Mouse (Mus musculus) heart, postnatal 4 days (tissue): ENCODE measurements around the gene Nipsnap3b. TPM values are rescaled to one million over a fixed set of nuclear protein-coding genes. Genes with fewer than 3 reads are reported as not detected.

Experiments used
- total RNA-seq, 2 experiments: library from RNA; stranded (reverse); gene quantifications; 2 replicates each; pipeline ENCODE4 v1.2.3; 2021

The Nipsnap3b gene
- total RNA-seq, 2 experiments from 2014 or later = 24.0 to 26.4 TPM

Other genes with a start within 250 kb of the Nipsnap3b start
- gene Olfr275, start 197.3 kb upstream of the Nipsnap3b start, total RNA-seq = not detected
- gene Olfr273, start 152.6 kb upstream of the Nipsnap3b start, total RNA-seq = not detected
- gene Olfr272, start 92.7 kb upstream of the Nipsnap3b start, total RNA-seq = not detected
- gene Olfr270, start 47.3 kb upstream of the Nipsnap3b start, total RNA-seq = not detected
- not detected for gene Nipsnap3a, start 22.6 kb upstream of the Nipsnap3b start, total RNA-seq
- gene Abca1, start 148.0 kb downstream of the Nipsnap3b start, total RNA-seq = 10 to 100 TPM in 1 of 2 experiments, 1 to 10 TPM in 1; 9.5 to 11.6 TPM